Mouse (Mus musculus): ENCODE results near the gene Gm21954. TPM values are rescaled to one million over a fixed set of nuclear protein-coding genes. Genes with fewer than 3 reads are reported as not detected.

The Gm21954 gene
- total RNA-seq, 4 experiments from 2014 or later = not detected

GRCm38 (mm10) chr3:55419334-55419733 lies 52.7 kb downstream of the Gm21954 start:
- no peak for DNase-seq (ENCODE audit: low spot score in 2 of 2)

- DNase-seq (ENCODE audit: low spot score in 2 of 2) = no peak
These were observed 53.2 kb downstream of the Gm21954 start for GRCm38 (mm10) chr3:55418845-55419244.

- DNase-seq (ENCODE audit: low spot score in 2 of 2) = peak; percentile 69 to 74
These were observed 56.5 kb downstream of the Gm21954 start for GRCm38 (mm10) chr3:55415527-55415950.

Other genes with a start within 250 kb of the Gm21954 start
- gene Dclk1, start 229.8 kb downstream of the Gm21954 start, total RNA-seq (2022) = 100 to 1,000 TPM; 509 to 592 (median 551) TPM